Mouse (Mus musculus): ENCODE data around the gene Asl. TPM values are rescaled to one million over a fixed set of nuclear protein-coding genes. Genes with fewer than 3 reads are reported as not detected.

Gene Asl
- 10 to 100 TPM; 18.2 to 27.3 TPM for total RNA-seq (2021)
- long read RNA-seq, experiment 1, transcript Asl-205 (17 exons, 1,824 nt) = major isoform, 9 of 13 reads
- long read RNA-seq, experiment 1, partial matches to known transcripts = 1 of 13 reads
- long read RNA-seq, experiment 1, other reads (novel, unspliced or antisense) = 2 of 13 reads
- long read RNA-seq, experiment 2, transcript Asl-205 (17 exons, 1,824 nt) = major isoform, 8 of 16 reads
- long read RNA-seq, experiment 2, partial matches to known transcripts = 1 of 16 reads
- long read RNA-seq, experiment 2, other reads (novel, unspliced or antisense) = 4 of 16 reads

GRCm38 (mm10) chr5:130029142-130029897 is at the start of gene Asl, which contains the start of gene Crcp:
Gene Asl (minus strand): TSS chr5:130029247.
Gene Crcp (plus strand): TSS chr5:130029290.
- no peak for TF ChIP-seq CTCF (conservative IDR thresholded peaks at IDR 0.05)
- DNase-seq (ENCODE audit: low spot score in 2 of 2) = peak; percentile 89 to 91
- H3K4me3 ChIP-seq = peak within 1 kb of the TSS; percentile 86
- peak within 1 kb of the TSS; percentile 90 for H3K27ac ChIP-seq

- DNase-seq (ENCODE audit: low spot score in 2 of 2) = no peak
- TF ChIP-seq CTCF (conservative IDR thresholded peaks at IDR 0.05) = no peak
- H3K27ac ChIP-seq = peak overlapping the region; percentile 95
- H3K4me3 ChIP-seq = peak overlapping the region; percentile 92
These were observed 49.7 kb upstream of the Asl start for GRCm38 (mm10) chr5:130078834-130079156.

- Histone ChIP-seq H3K4me3 (no peak overlapping the region), H3K27ac (peak overlapping the region; percentile 95; the same call in 1 of the 2 replicates)
- DNase-seq (ENCODE audit: low spot score in 2 of 2) = no peak
- no peak for TF ChIP-seq CTCF (conservative IDR thresholded peaks at IDR 0.05)
These were observed 49.2 kb upstream of the Asl start for GRCm38 (mm10) chr5:130078096-130078833.

GRCm38 (mm10) chr5:130076396-130076795 is 47.3 kb upstream of the Asl start:
- H3K27ac ChIP-seq = no peak overlapping the region
- TF ChIP-seq CTCF (conservative IDR thresholded peaks at IDR 0.05) = no peak
- no peak for DNase-seq (ENCODE audit: low spot score in 2 of 2)
- H3K4me3 ChIP-seq = no peak overlapping the region

- Histone ChIP-seq H3K27ac (no peak overlapping the region), H3K4me3 (no peak overlapping the region)
- TF ChIP-seq CTCF (conservative IDR thresholded peaks at IDR 0.05) = no peak
- no peak for DNase-seq (ENCODE audit: low spot score in 2 of 2)
These were observed 45.4 kb upstream of the Asl start for GRCm38 (mm10) chr5:130074491-130074890.

- no peak within 1 kb of the TSS for H3K27ac ChIP-seq
- DNase-seq (ENCODE audit: low spot score in 2 of 2) = no peak
- TF ChIP-seq CTCF (conservative IDR thresholded peaks at IDR 0.05) = no peak
- H3K4me3 ChIP-seq = no peak within 1 kb of the TSS
These were observed 44.0 kb upstream of the Asl start, which contains the start of gene Tpst1 for GRCm38 (mm10) chr5:130073026-130073425. Gene Tpst1 (plus strand): TSS chr5:130073326.

GRCm38 (mm10) chr5:130067841-130068264 is 38.8 kb upstream of the Asl start:
- no peak for DNase-seq (ENCODE audit: low spot score in 2 of 2)
- no peak for TF ChIP-seq CTCF (conservative IDR thresholded peaks at IDR 0.05)
- no peak overlapping the region for H3K4me3 ChIP-seq
- no peak overlapping the region for H3K27ac ChIP-seq

GRCm38 (mm10) chr5:130065579-130065978 is 36.5 kb upstream of the Asl start:
- DNase-seq (ENCODE audit: low spot score in 2 of 2) = no peak
- peak; percentile 64 for TF ChIP-seq CTCF (conservative IDR thresholded peaks at IDR 0.05)
- Histone ChIP-seq H3K4me3 (no peak overlapping the region), H3K27ac (no peak overlapping the region)

GRCm38 (mm10) chr5:130063760-130064159 is 34.7 kb upstream of the Asl start:
- TF ChIP-seq CTCF (conservative IDR thresholded peaks at IDR 0.05) = no peak
- Histone ChIP-seq H3K27ac (no peak overlapping the region), H3K4me3 (no peak overlapping the region)
- DNase-seq (ENCODE audit: low spot score in 2 of 2) = no peak

GRCm38 (mm10) chr5:130062096-130062495 is 33.0 kb upstream of the Asl start:
- no peak overlapping the region for H3K27ac ChIP-seq

GRCm38 (mm10) chr5:130060329-130060665 is 31.2 kb upstream of the Asl start:
- no peak for DNase-seq (ENCODE audit: low spot score in 2 of 2)
- Histone ChIP-seq H3K4me3 (no peak overlapping the region), H3K27ac (peak overlapping the region; percentile 48)
- no peak for TF ChIP-seq CTCF (conservative IDR thresholded peaks at IDR 0.05)

More at GRCm38 (mm10) chr5:130062096-130062495, 33.0 kb upstream of the Asl start:
- no peak for TF ChIP-seq CTCF (conservative IDR thresholded peaks at IDR 0.05)
- no peak for DNase-seq (ENCODE audit: low spot score in 2 of 2)
- no peak overlapping the region for H3K4me3 ChIP-seq

GRCm38 (mm10) chr5:130059413-130060328 is 30.6 kb upstream of the Asl start:
- Histone ChIP-seq H3K27ac (peak overlapping the region; percentile 48), H3K4me3 (no peak overlapping the region)
- no peak for DNase-seq (ENCODE audit: low spot score in 2 of 2)
- TF ChIP-seq CTCF (conservative IDR thresholded peaks at IDR 0.05) = no peak

All from layer of hippocampus, adult 2 months (tissue).